Mouse (Mus musculus): ENCODE measurements around the gene Mtus2.
"Not testable (repeated sequence)": the region's sequence is repeated elsewhere in the genome, so short reads cannot be mapped to it uniquely, and the experiment has no call there.

Mtus2 gene

GRCm38 (mm10) chr5:147956821-147957564 lies at the start of gene Mtus2:
Gene Mtus2 (plus strand): TSS chr5:147957320.
- DNase-seq (ENCODE audit: low spot score in 2 of 2) = peak; percentile 91

GRCm38 (mm10) chr5:147907851-147908250 lies 49.3 kb upstream of the Mtus2 start:
- DNase-seq (ENCODE audit: low spot score in 2 of 2) = no peak

DNA sequence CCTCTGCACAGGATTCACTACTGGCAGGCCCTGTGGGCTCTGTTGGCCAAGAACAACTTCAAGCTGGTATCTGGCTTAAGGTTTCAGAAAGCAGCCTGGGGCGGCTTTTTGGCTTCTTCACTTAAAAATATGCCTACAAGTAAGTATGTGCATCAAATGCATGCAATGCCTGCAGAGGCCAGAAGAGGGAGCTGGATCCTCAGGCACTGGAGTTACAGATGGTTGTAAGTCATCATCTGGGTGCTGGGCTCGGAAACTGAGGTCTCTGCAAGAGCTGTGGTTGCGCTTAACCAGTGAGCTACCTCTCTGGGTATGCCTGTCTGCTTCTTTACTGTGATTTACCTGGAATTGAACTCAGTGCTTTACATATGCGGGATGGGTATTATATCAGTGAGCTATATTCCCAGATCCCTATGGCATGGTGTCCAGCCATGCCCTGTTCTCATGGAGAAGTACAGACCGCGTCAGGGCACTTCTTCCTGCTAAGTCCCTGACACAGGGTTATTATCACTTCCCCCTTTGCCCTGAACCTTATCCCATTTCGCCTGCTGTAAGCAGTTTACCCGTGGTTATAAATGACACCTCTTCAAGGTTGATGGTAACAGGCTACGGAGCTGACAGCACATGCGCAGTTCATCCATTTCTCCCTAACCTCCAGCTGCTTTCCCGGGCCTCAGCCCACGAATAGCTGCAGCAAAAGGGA lies 46.2 kb upstream of the Mtus2 start:
- DNase-seq (ENCODE audit: low spot score in 2 of 2) = no peak

- no peak for DNase-seq (ENCODE audit: low spot score in 2 of 2)
Measured at GRCm38 (mm10) chr5:147911744-147912143, 45.4 kb upstream of the Mtus2 start.

DNA sequence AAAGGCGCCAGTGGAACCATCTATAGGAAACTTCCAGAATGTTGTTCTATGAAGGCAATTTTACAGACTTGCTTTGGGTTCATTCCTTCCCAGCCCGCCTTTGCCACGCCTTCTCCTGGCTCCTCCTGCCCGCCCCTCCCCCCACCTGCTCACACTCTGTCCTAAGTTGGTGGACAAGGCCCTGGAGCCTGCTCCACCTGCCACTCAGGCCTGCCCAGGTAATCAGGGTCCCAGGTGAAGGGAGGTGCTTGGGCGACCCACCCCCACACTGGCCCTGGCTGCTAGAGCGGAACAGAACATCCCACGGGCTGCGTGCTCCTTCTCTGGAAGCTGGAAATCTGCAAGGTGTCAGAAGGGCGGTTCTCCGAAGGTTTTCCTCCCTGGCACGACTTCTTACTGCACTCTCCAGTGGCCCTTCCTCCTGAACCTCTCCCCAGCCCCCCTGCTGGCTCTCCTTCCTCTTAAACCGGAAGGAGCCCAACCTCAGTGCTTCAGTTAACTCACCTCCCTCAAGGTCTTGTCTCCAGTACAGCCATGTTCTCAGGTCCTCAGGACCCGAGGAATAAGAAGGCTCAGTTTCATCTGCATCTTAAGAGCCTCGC lies 43.8 kb upstream of the Mtus2 start:
- DNase-seq (ENCODE audit: low spot score in 2 of 2) = no peak

- no peak for DNase-seq (ENCODE audit: low spot score in 2 of 2)
Measured at GRCm38 (mm10) chr5:147915038-147915566, 42.0 kb upstream of the Mtus2 start.

DNA sequence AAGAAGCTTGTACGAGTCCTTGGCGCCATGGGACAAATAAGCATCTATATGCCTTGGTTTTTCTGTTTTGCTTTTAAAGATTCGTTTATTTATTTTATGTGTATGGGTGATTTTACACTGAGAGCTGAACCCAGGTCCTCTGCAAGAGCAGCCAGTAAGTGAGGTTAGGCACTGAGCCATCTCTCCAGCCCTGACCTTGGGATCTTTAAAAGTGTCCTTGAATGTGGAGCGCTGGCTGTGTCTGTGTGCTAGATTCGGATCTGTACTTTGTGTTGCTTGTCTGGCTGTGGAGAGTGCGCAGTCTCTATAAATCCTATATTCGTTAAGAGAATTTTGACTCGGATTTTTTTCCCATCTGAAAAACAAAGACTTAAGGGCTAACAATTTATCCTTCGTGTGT lies 40.9 kb upstream of the Mtus2 start:
- no peak for DNase-seq (ENCODE audit: low spot score in 2 of 2)

DNA sequence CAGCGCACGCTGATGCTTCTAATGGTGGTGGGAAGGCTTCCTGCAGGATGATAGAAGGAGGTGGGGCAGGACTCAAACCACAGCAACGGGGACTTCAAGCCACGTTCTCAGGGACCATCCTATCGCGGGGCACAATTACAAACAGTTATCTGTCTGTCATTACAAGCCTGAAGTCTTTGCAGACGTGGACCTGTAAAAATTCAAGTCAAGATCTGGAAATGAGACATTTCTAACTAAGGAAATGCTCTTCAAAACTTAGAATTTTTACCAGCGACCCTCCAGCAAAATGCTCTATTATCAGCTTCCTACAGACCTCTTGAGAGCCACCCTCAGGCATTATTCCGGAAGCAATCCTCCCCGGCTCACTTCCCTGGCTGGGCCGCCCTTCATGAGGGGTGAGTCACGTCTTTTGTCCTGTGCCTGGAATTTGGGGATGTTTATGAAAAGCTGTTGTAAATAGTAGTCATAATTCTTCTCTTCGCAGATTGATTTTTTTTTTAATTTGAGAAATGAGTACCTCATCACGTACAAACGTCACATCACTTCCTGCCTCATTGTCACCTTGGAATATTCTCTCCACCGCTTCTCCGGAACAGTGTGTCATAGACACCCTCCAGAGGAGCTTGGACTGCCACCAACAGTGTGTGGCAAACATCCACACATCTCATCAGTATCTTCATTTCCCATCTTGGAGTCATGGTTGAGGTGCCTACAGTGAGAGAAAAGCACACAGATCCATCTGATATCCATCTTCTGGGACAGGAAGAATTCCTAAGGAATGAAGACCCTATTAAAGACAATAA lies 38.9 kb upstream of the Mtus2 start:
- peak in 1 of 2 experiments; percentile 8 for DNase-seq (ENCODE audit: low spot score in 2 of 2)

DNA sequence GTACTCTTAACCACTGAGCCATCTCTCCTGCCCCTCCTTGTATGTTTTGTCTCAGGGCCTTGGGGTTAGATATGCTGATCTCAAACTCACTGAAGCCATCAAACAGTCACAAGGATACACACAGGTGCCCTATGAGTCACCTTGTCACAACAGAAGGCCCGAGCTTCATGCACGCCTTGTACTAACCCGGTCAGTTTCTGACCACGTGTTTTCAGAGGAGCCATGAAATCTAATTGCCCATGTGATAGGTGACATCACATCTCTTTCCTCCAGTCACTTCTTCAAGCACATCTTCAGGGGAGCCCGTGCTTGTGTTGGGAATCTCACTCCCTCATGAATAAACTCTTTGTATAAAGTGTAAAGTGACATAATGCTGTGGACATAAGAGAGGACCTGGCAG lies 32.5 kb upstream of the Mtus2 start:
- no peak for DNase-seq (ENCODE audit: low spot score in 2 of 2)

- DNase-seq (ENCODE audit: low spot score in 2 of 2) = no peak
Measured at GRCm38 (mm10) chr5:147925935-147926604, 31.1 kb upstream of the Mtus2 start.

- no peak for DNase-seq (ENCODE audit: low spot score in 2 of 2)
Measured at GRCm38 (mm10) chr5:147928668-147929497, 28.2 kb upstream of the Mtus2 start.

DNA sequence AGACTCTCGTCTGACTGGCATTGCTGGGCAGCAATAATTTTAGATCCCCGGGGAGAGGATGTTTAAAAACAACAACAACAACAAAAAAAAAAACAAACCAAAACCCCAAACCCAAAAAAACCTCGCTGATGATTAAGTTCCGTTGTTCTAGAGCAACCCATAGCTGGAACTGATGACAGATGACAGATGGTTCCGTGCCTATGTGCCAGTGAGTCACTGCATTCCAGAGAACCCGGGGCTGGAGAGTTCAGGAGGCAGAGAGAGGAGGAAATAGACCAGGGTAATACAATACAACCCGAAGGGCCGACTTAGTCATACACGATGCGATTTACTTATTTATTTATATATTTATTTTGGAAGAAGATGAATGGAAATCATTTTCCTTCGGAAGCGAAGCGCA lies 22.0 kb upstream of the Mtus2 start:
- DNase-seq (ENCODE audit: low spot score in 2 of 2) = peak in 1 of 2 experiments; percentile 8

DNA sequence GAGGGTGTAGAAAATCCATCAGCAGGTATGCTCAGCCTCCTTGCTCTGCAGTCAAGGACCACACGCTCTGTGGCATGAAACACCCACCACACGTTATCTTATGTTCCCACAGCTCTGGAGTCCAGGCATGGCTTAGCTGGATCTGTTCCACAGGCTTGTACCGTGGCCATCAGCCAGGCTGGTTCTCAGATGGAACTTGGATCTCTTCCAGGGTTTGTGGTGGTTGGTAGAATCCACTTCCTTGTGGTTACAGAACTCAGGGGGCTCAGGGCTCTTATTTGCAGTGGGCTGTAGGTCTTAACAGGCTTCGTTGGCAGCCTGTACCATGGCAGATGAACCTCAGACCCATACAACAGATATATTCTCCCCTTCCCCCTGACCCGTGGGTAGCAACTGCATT lies 17.9 kb upstream of the Mtus2 start:
- DNase-seq (ENCODE audit: low spot score in 2 of 2) = no peak

DNA sequence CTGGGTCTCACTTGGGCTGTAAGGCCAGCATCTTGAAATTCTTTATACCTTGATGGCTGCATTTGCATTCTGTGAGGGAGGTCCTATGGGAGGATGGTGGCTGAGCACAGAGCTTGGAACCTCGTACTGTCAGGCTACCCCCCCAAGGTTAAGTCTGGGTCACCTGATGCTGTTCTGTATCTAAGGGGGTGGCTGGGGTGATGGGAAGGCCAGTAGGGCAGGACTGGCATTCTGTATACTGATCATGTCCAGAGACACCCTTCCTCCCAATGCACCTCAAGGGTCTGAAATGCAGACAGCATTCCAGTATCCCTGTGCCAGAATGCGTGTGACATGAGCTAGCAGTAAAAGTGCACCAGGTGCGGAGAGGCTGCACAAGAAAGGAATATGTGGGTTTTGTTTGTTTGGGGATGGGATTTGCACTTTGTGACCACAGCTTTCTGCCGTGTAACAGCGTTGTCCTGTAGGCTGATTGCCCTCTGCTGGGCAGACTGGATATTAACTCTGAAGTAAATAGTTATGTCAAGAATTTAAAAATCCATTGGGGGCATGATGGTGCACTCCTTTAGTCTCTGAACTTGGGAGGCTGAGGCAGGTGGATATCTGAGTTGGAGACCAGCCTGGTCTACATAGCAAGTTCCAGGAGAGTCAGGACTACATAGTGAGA lies 12.0 kb upstream of the Mtus2 start:
- no peak for DNase-seq (ENCODE audit: low spot score in 2 of 2)

DNA sequence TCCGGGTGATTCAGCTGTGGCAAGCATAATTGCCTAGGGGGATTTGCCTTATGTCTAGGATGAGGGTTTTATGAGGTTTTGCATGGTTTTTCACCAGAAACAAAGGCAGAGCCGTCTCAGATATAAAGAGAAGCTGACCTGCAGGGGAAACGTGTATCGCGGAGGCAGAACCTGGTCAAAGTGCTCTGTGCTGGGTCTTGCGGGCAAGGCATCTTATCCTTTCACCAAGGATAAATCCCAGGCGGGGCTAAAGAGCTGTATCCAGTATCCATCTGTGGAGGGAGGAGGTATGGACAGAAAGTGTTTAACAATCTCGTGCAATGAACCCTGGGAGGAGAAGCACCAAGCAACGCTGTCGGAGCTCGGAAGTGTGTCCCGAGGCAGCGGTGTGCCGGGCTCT lies 7.2 kb upstream of the Mtus2 start:
- no peak for DNase-seq (ENCODE audit: low spot score in 2 of 2)

- DNase-seq (ENCODE audit: low spot score in 2 of 2) = no peak
Measured at GRCm38 (mm10) chr5:147951751-147952150, 5.4 kb upstream of the Mtus2 start.

DNA sequence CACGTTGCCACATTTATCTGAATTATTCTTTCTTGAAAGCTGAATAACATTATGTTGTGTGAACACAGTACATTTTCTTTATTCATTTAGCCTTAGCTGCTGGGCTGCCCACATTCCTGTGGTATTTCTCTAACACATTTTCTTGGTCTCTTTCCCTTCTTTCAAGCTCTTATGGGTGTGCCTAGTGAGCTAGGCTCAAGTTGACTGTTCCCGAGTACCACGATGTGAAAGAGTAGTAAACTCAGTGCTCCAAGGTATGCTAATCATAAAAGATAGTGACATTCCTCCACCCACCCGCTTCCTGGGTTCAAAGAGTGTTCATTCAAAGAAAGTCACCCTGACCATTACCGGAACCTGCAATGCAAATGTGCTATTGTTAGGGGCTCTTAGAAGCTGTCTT lies 3.9 kb upstream of the Mtus2 start:
- DNase-seq (ENCODE audit: low spot score in 2 of 2) = not testable (repeated sequence)

DNA sequence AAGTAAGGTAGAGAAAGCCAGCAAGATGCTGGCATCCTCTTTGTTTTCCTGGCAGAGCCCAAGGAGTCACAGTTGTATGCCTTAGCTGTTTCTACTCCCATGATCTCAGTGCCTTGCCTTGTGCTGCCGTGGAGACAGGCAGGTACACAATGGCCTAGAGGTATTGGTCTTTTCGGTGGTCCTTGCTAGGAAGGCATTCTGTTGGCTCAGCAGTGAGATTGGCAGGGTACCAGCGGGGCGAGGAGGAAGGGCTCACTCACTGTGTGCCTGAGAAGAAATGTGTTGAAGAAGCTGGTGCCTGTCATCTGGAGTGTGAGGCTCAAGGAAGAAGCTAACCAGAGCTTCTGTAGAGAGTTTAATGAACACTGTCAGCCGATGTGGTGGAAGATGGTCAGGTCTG lies 1.4 kb upstream of the Mtus2 start:
- DNase-seq (ENCODE audit: low spot score in 2 of 2) = no peak

DNA sequence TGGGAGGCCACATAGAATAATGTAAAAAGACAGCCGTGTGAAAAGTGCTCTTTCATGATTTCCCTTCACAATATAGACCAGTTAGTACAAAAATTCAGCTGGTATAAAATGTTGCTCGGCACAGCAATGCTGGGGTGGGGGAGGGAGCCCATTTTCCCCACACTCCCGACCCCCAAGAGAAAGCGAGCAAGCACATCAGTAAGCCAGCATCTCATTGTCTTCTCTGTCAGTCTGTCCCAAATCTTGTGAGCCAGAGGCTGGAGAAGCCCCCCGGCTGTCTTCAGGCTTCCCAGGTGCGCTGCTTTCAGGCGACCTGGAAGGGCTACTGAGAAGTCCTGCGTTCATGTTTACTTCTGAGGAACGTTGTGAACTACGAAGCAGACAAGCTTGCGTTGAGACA lies 699 bp upstream of the Mtus2 start:
- DNase-seq (ENCODE audit: low spot score in 2 of 2) = no peak
